ENCODE assay signal across 19 mouse cellular contexts in the genomic region with DNA sequence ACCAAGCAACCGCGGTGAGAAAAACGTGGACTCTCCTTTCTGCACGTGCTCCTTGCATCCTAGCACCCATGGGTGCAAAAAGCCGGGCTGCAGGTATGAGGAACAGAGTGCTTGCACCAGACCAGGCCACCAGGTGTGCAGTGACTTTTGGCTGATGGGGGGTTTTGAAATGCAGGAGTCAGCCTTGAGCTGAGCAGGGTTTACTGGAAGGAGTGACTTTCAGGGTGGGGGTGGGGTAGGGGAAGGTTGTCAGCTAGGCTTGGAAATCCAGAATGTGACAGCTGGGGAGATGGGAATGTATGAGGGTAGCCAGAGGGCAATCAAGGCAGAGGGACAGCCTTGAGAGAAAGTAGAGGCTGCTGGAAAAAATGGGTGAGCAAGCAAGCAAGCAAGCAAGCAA. TPM values are rescaled to one million over a fixed set of nuclear protein-coding genes. Genes with fewer than 3 reads are reported as not detected.
A peak's percentile ranks its signal among the peaks of the same experiment; 100 is the strongest.
DNase-seq lines count a peak whose midpoint lies in the region; ATAC-seq and TF ChIP-seq lines count a peak whose summit lies in the region.
"Had no signal": no experiment of that assay in that cellular context is flagged by ENCODE, and none has a peak within 500 bp of the region (broad histone marks: within the 10 kb centered on the region; RNA-seq: fewer than 3 reads in every experiment).

No protein-coding gene starts in this region.

- in situ Hi-C loops in ES-E14 (cut with MboI; ENCODE audit: low sequenced_read_pairs in 2 of 2, unreplicated experiment in 2 of 2) = no loop called here

- H3K4me2 ChIP-seq in limb, embryonic 15.5 days = no peak overlapping the region
- H3K4me2 ChIP-seq in hindbrain, embryonic 16.5 days (ENCODE audit: low read length) = no peak overlapping the region
- H3K4me2 ChIP-seq: heart, embryonic 11.5 days; heart, embryonic 15.5 days; hindbrain, embryonic 15.5 days had no signal

- 75% methylated on average over 5 of the region's 5 CpGs for WGBS in limb, embryonic 15.5 days
- WGBS in hindbrain, embryonic 16.5 days = 83% methylated on average over 5 of the region's 5 CpGs

- H3K4me1 ChIP-seq in ES-E14 (ENCODE audit: control insufficient read depth in 2 of 2, insufficient read depth in 2 of 2, low read length in 2 of 2, poor library complexity in 1 of 2) = peaks cover 13 to 29% of the 10 kb centered on the region in 2 experiments
- H3K4me1 ChIP-seq in limb, embryonic 15.5 days = peaks cover 26% of the 10 kb centered on the region
- H3K4me1 ChIP-seq in hindbrain, embryonic 16.5 days (ENCODE audit: control insufficient read depth, insufficient read depth, low read depth, low read length) = peaks cover 18% of the 10 kb centered on the region

- no peak overlapping the region for H3K9ac ChIP-seq in ES-E14 (ENCODE audit: insufficient read depth, low read depth, low read length, poor library complexity, severe bottlenecking)
- no peak overlapping the region for H3K9ac ChIP-seq in limb, embryonic 15.5 days
- H3K9ac ChIP-seq in hindbrain, embryonic 16.5 days (ENCODE audit: low read depth, low read length) = no peak overlapping the region
- H3K9ac ChIP-seq: heart, embryonic 15.5 days; hindbrain, embryonic 15.5 days had no signal

- H3K4me3 ChIP-seq in ES-E14 (ENCODE audit: insufficient read depth in 1 of 2, low read depth in 1 of 2, low read length in 2 of 2, poor library complexity in 1 of 2, severe bottlenecking in 1 of 2) = no peak overlapping the region
- H3K4me3 ChIP-seq in limb, embryonic 15.5 days = no peak overlapping the region
- H3K4me3 ChIP-seq in hindbrain, embryonic 16.5 days (ENCODE audit: low read length) = no peak overlapping the region
- H3K4me3 ChIP-seq: heart, adult 2 months; heart, embryonic 15.5 days; hindbrain, embryonic 10.5 days; hindbrain, embryonic 15.5 days had no signal

- H3K27me3 ChIP-seq in limb, embryonic 15.5 days = no peaks in the 10 kb centered on the region
- H3K27me3 ChIP-seq in hindbrain, embryonic 16.5 days (replicated peaks; ENCODE audit: control insufficient read depth, insufficient read depth, low read length) = no peaks in the 10 kb centered on the region; the same call in 1 of the 2 replicates
- H3K27me3 ChIP-seq: heart, embryonic 15.5 days; hindbrain, embryonic 15.5 days had no signal

- H3K36me3 ChIP-seq in ES-E14 (ENCODE audit: control insufficient read depth, insufficient read depth, low read length, poor library complexity, severe bottlenecking) = no peaks in the 10 kb centered on the region
- H3K36me3 ChIP-seq in limb, embryonic 15.5 days = no peaks in the 10 kb centered on the region
- H3K36me3 ChIP-seq in hindbrain, embryonic 16.5 days (ENCODE audit: control insufficient read depth, insufficient read depth, low read length) = no peaks in the 10 kb centered on the region
- H3K36me3 ChIP-seq: heart, embryonic 15.5 days; hindbrain, embryonic 10.5 days; hindbrain, embryonic 15.5 days had no signal

- H3K9me3 ChIP-seq in ES-E14 (ENCODE audit: control insufficient read depth, insufficient read depth, low read depth, low read length) = no peaks in the 10 kb centered on the region
- no peaks in the 10 kb centered on the region for H3K9me3 ChIP-seq in limb, embryonic 15.5 days
- no peaks in the 10 kb centered on the region for H3K9me3 ChIP-seq in hindbrain, embryonic 16.5 days (ENCODE audit: control insufficient read depth, low read length)
- H3K9me3 ChIP-seq: heart, embryonic 15.5 days; hindbrain, embryonic 10.5 days; hindbrain, embryonic 15.5 days had no signal

- ATAC-seq in limb, embryonic 15.5 days (ENCODE audit: insufficient number of reproducible peaks, low FRiP score, low TSS enrichment, low read depth) = no peak
- no peak for ATAC-seq in hindbrain, embryonic 16.5 days
- ATAC-seq in megakaryocyte-erythroid progenitor cell, adult 5-6 weeks (replicated peaks; ENCODE audit: low FRiP score, low TSS enrichment, poor library complexity, severe bottlenecking) = no peak
- ATAC-seq: CD4-positive, CD25-positive, alpha-beta regulatory T cell, adult 4 months; forebrain, embryonic 16.5 days; inflammation-experienced regulatory T-cells, adult 6 months had no signal

- no peak overlapping the region for H3K27ac ChIP-seq in ES-E14 (ENCODE audit: insufficient read depth, low read depth, low read length, poor library complexity, severe bottlenecking)
- peak overlapping the region; percentile 43; the same call in 1 of the 2 replicates for H3K27ac ChIP-seq in limb, embryonic 15.5 days
- no peak overlapping the region for H3K27ac ChIP-seq in hindbrain, embryonic 16.5 days (ENCODE audit: low read depth, low read length)
- H3K27ac ChIP-seq: heart, adult 2 months; heart, embryonic 15.5 days; hindbrain, embryonic 10.5 days; hindbrain, embryonic 15.5 days had no signal

- peak; percentile 22 for DNase-seq in cerebellum, adult 9-10 months
- DNase-seq in cerebellum, adult 9-11 months = no peak
- DNase-seq in kidney, adult 9 months = peak; percentile 21
- no peak for DNase-seq in kidney, adult 8-10 months
- DNase-seq in ES-E14 (ENCODE audit: low read depth, low spot score) = no peak
- DNase-seq: B cell, adult 2 months; cerebellum, adult 11-12 months; gastrocnemius, postnatal 10 days; heart, adult 2 months had no signal

TF ChIP-seq in ES-E14, 5 proteins besides CTCF, POLR2A, EP300 and RAD21:
- TF ChIP-seq ZC3H11A (IDR thresholded peaks at IDR 0.05; ENCODE audit: borderline replicate concordance, low read depth, low read length) (no peak), CHD2 (IDR thresholded peaks at IDR 0.05; ENCODE audit: low read depth, low read length) (0 out of 2 replicates have a peak, but pooled peaks have one; percentile 21)

RNA-seq across cellular contexts. Expression of gene Gadd45g, which starts 58.8 kb away (rescaled TPM):
- total RNA-seq in ES-E14 (2012; rRNA removed) = 43.3 and 57.8 TPM in 2 replicates
- 61.7 and 77.7 TPM in 2 replicates for polyA plus RNA-seq in limb, embryonic 15.5 days (2015; fragmentation: Nextera tagmentation; extraction: Ambion mirVana)
- 46.4 and 52.2 TPM in 2 replicates for polyA plus RNA-seq in hindbrain, embryonic 16.5 days (2015; fragmentation: Nextera tagmentation; extraction: Ambion mirVana)
- total RNA-seq in megakaryocyte-erythroid progenitor cell, adult 5-6 weeks (2014; fragmentation: Nextera tagmentation) = 3.4 and 6.4 TPM in 2 replicates
- 11.5 and 12.9 TPM in 2 replicates for total RNA-seq in megakaryocyte-erythroid progenitor cell, adult 5-6 weeks (2017)

Comparison
In these comparisons a context has a peak if more than half of its experiments do, and no peak if none do; other contexts are left out.
1. DNase-seq: peak in cerebellum, adult 9-10 months (single experiment) and kidney, adult 9 months (single experiment); none in cerebellum, adult 9-11 months (single experiment), kidney, adult 8-10 months (0 of 2) and ES-E14 (single experiment).